Mouse (Mus musculus) MEL (cell line): ENCODE measurements at regions not wholly inside any gene's neighbourhood (a gene's known extent, or its start where the extent isn't known, plus 50 kb on each side); places are given as distances from the start of the nearest gene placed in this dataset.
"Not testable (repeated sequence)": the region's sequence is repeated elsewhere in the genome, so short reads cannot be mapped to it uniquely, and the experiment has no call there.

Experiments
- DNase-seq: peaks from one replicate; pipeline ENCODE4 v3.0.0; 2011; ENCODE audit warnings: low read depth, low spot score
- H3K27ac ChIP-seq: 2 replicates; pipeline ENCODE4 v1.5.1; 2012; ENCODE audit warnings: low read depth, mild to moderate bottlenecking, control low read depth, low read length, moderate library complexity; ENCODE audit not compliant: control insufficient read depth
- H3K27me3 ChIP-seq, 2 experiments: fragments of 150-350 bp in 1 of 2; sonication (generic) in 1 of 2; 2 replicates each; pipeline ENCODE4 v1.6.1; 2012; ENCODE audit warnings: low read length in 2 of 2, mild to moderate bottlenecking in 2 of 2, improper control_type of control experiment in 1 of 2, moderate library complexity in 1 of 2; ENCODE audit not compliant: insufficient read depth in 2 of 2, control insufficient read depth in 1 of 2
- H3K36me3 ChIP-seq, 2 experiments: 2 replicates each; pipeline ENCODE4 v1.6.1; 2012 to 2014; ENCODE audit warnings: low read length in 2 of 2, improper control_type of control experiment in 1 of 2, inconsistent platforms in 1 of 2, mild to moderate bottlenecking in 1 of 2; ENCODE audit not compliant: insufficient read depth in 2 of 2, control insufficient read depth in 1 of 2
- H3K4me1 ChIP-seq, 2 experiments: fragments of 150-350 bp in 1 of 2; sonication (generic) in 1 of 2; 2 replicates each; pipeline ENCODE4 v1.6.1; 2012; ENCODE audit warnings: low read length in 2 of 2, improper control_type of control experiment in 1 of 2, mild to moderate bottlenecking in 1 of 2; ENCODE audit not compliant: insufficient read depth in 2 of 2, control insufficient read depth in 1 of 2
- H3K4me3 ChIP-seq, 2 experiments: fragments of 150-350 bp in 1 of 2; sonication (generic) in 1 of 2; 2 replicates each; pipeline ENCODE4 v1.5.1; 2012; ENCODE audit warnings: low read depth in 2 of 2, low read length in 2 of 2, mild to moderate bottlenecking in 2 of 2, moderate library complexity in 2 of 2, control low read depth in 1 of 2, improper control_type of control experiment in 1 of 2; ENCODE audit not compliant: control insufficient read depth in 1 of 2, insufficient read depth in 1 of 2
- H3K79me2 ChIP-seq: 2 replicates; pipeline ENCODE4 v1.6.1; 2012; ENCODE audit warnings: mild to moderate bottlenecking, low read length, moderate library complexity; ENCODE audit not compliant: control insufficient read depth, poor library complexity, insufficient read depth
- H3K9ac ChIP-seq: 2 replicates; pipeline ENCODE4 v1.6.1; 2012; ENCODE audit warnings: low read depth, mild to moderate bottlenecking, control low read depth, low read length, moderate library complexity; ENCODE audit not compliant: control insufficient read depth, poor library complexity, severe bottlenecking
- H3K9me3 ChIP-seq: fragments of 150-350 bp; sonication (generic); replicated peaks from 2 replicates; pipeline ENCODE4 v1.6.1; 2012; ENCODE audit warnings: mild to moderate bottlenecking, low read length, improper control_type of control experiment, moderate library complexity; ENCODE audit not compliant: insufficient read depth
- CHD2 ChIP-seq: IDR thresholded peaks from 2 replicates; pipeline ENCODE4 v1.6.1; 2011; ENCODE audit warnings: low read length, improper control_type of control experiment
- ELF1 ChIP-seq: IDR thresholded peaks from 2 replicates; pipeline ENCODE4 v1.6.1; 2014; ENCODE audit warnings: low read depth, mild to moderate bottlenecking, inconsistent platforms, low read length, improper control_type of control experiment, moderate library complexity
- EP300 ChIP-seq, 2 experiments: IDR thresholded peaks; 2 replicates each; pipeline ENCODE4 v1.6.1; 2011; ENCODE audit warnings: improper control_type of control experiment in 2 of 2, low read length in 2 of 2, low read depth in 1 of 2, mild to moderate bottlenecking in 1 of 2
- GATA1 ChIP-seq: IDR thresholded peaks from 2 replicates; pipeline ENCODE4 v1.6.1; 2011; ENCODE audit warnings: low read depth, low read length, improper control_type of control experiment
- KAT2A ChIP-seq: conservative IDR thresholded peaks from 2 replicates; pipeline ENCODE4 v1.6.1; 2012; ENCODE audit warnings: low read depth, low read length, improper control_type of control experiment, inconsistent platforms
- MAFK ChIP-seq: IDR thresholded peaks from 2 replicates; pipeline ENCODE4 v1.6.1; 2011; ENCODE audit warnings: low read depth, mild to moderate bottlenecking, low read length, improper control_type of control experiment, borderline replicate concordance
- MAZ ChIP-seq: IDR thresholded peaks from 2 replicates; pipeline ENCODE4 v1.6.1; 2012; ENCODE audit warnings: low read depth, mild to moderate bottlenecking, inconsistent platforms, low read length, improper control_type of control experiment
- NELFE ChIP-seq: IDR thresholded peaks from 2 replicates; pipeline ENCODE4 v1.6.1; 2011; ENCODE audit warnings: low read depth, low read length, improper control_type of control experiment
- NRF1 ChIP-seq: IDR thresholded peaks from 2 replicates; pipeline ENCODE4 v1.6.1; 2014; ENCODE audit warnings: low read depth, mild to moderate bottlenecking, inconsistent platforms, low read length, improper control_type of control experiment, moderate library complexity; ENCODE audit not compliant: poor library complexity, insufficient read depth, severe bottlenecking
- POLR2AphosphoS2 ChIP-seq: IDR thresholded peaks from 2 replicates; pipeline ENCODE4 v1.6.1; 2011; ENCODE audit warnings: low read length, improper control_type of control experiment
- RAD21 ChIP-seq: IDR thresholded peaks from 2 replicates; pipeline ENCODE4 v1.6.1; 2011; ENCODE audit warnings: mild to moderate bottlenecking, low read depth, low read length, improper control_type of control experiment
- RCOR1 ChIP-seq: IDR thresholded peaks from 2 replicates; pipeline ENCODE4 v1.6.1; 2012; ENCODE audit warnings: low read depth, mild to moderate bottlenecking, inconsistent platforms, low read length, improper control_type of control experiment
- SMC3 ChIP-seq: IDR thresholded peaks from 2 replicates; pipeline ENCODE4 v1.6.1; 2011; ENCODE audit warnings: low read depth, low read length, improper control_type of control experiment
- TAL1 ChIP-seq: IDR thresholded peaks from 2 replicates; pipeline ENCODE4 v1.6.1; 2012; ENCODE audit warnings: mild to moderate bottlenecking, inconsistent platforms, low read length, moderate library complexity, mixed read lengths
- TCF12 ChIP-seq: IDR thresholded peaks from 2 replicates; pipeline ENCODE4 v1.6.1; 2014; ENCODE audit warnings: low read depth, mild to moderate bottlenecking, inconsistent platforms, low read length, improper control_type of control experiment, moderate library complexity
- UBTF ChIP-seq: IDR thresholded peaks from 2 replicates; pipeline ENCODE4 v1.6.1; 2012; ENCODE audit warnings: low read depth, mild to moderate bottlenecking, inconsistent platforms, low read length, improper control_type of control experiment, moderate library complexity, borderline replicate concordance; ENCODE audit not compliant: insufficient read depth

- H3K4me1 ChIP-seq = no peaks in the 10 kb centered on the region
- H3K4me3 ChIP-seq = no peak overlapping the region
- DNase-seq = no peak
Observed at GRCm38 (mm10) chr16:80987816-80988215, 212.7 kb upstream of the Ncam2 start.

DNA sequence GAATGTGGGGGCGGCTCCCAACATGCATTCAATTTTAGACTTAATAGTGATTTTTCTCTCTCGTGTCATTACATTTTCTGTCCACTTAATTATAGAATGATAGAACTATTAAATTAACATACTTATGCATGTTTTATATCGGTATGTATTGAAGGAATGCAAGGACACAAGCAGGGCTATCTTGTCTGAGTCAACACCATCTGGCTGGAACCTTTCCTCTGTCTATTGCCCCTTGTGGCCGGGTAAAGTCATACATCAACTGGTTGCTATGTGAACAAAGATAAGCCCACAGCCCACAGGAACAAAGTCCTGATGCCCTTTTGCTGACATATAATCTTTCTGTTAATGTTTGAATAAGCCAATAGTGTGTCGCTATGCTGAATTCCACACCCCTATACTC, 163.7 kb upstream of the Ncam2 start:
- not testable (repeated sequence) for H3K4me3 ChIP-seq, H3K27ac ChIP-seq, H3K79me2 ChIP-seq, DNase-seq, H3K27me3 ChIP-seq, H3K9ac ChIP-seq, H3K9me3 ChIP-seq, H3K36me3 ChIP-seq, H3K4me1 ChIP-seq

More at GRCm38 (mm10) chr16:80987816-80988215, 212.7 kb upstream of the Ncam2 start:
- no peaks in the 10 kb centered on the region for H3K36me3 ChIP-seq
- no peaks in the 10 kb centered on the region for H3K27me3 ChIP-seq
- no peak overlapping the region for H3K9ac ChIP-seq
- TF ChIP-seq POLR2AphosphoS2 (no peak), RCOR1 (no peak), TAL1 (no peak), KAT2A (no peak), TCF12 (no peak), UBTF (no peak), CHD2 (no peak), ELF1 (no peak), RAD21 (no peak), SMC3 (no peak), MAFK (no peak), MAZ (no peak)
- no peaks in the 10 kb centered on the region for H3K79me2 ChIP-seq
- H3K27ac ChIP-seq = no peak overlapping the region
- H3K9me3 ChIP-seq = no peaks in the 10 kb centered on the region

GRCm38 (mm10) chr16:81041262-81041661, 159.2 kb upstream of the Ncam2 start:
- no peak for DNase-seq
- H3K4me3 ChIP-seq = no peak overlapping the region
- no peaks in the 10 kb centered on the region for H3K36me3 ChIP-seq
- H3K9ac ChIP-seq = no peak overlapping the region
- no peak overlapping the region for H3K27ac ChIP-seq
- no peak for TF ChIP-seq NELFE
- TF ChIP-seq TCF12 = no peak
- no peak for TF ChIP-seq NRF1
- TF ChIP-seq GATA1 = no peak
- TF ChIP-seq EP300 (IDR thresholded peaks at IDR 0.05; ENCODE audit: low read depth in 1 of 2, low read length in 2 of 2) = no peak
- TF ChIP-seq MAZ = no peak
- no peak for TF ChIP-seq TAL1
- TF ChIP-seq ELF1 = no peak
- no peak for TF ChIP-seq SMC3
- no peak for TF ChIP-seq UBTF
- TF ChIP-seq POLR2AphosphoS2 = no peak
- TF ChIP-seq RCOR1 = no peak
- H3K79me2 ChIP-seq = no peaks in the 10 kb centered on the region
- no peaks in the 10 kb centered on the region for H3K4me1 ChIP-seq
- H3K9me3 ChIP-seq = no peaks in the 10 kb centered on the region
- no peaks in the 10 kb centered on the region for H3K27me3 ChIP-seq
